Mouse (Mus musculus) thymus, postnatal 36 days (tissue): ENCODE data around the gene Atg9a.

Experiments used
- DNase-seq, 2 experiments: peaks; one replicate each; pipeline ENCODE4 v3.0.0; 2022; ENCODE audit warnings: mixed read lengths in 2 of 2

The Atg9a gene

DNA sequence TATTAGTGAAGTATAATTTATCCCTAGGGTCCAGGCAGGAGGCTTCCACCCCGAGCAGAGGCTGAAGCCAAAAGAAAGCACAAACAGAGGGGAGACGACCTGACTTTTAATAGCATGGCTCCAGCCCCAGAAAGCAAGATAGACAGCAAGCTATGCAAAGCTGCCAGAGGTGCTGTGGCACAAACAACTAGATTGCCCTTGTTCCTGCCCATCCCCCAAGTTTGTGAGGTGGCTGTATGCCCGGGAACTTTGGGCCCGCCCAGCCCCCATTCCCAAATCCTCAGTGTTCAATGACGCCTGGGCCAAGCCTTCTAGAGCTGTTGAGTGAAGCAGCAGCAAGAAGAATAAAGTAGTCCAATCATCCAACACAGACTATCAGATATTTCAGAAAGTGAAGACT lies 22.9 kb upstream of the Atg9a start:
- no peak for DNase-seq

DNA sequence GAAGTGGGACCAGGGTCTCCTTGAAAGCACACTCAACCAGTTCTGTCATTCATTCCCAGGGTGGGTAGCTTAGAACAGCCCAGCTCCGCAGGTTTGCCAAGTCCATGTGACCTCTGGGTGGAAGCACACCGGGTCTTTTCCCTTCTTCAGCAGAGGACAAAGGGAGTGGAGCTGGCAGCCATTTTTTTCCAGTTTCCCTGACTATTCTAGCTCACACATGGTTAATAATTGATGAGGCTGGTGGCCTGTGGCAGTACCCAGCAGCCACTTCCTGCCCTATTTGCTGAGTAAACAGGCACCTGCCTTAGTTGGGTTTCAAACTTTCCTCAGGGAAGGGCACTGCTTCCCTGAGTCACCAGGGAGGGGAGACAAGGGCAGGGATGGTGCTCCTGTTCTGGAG lies 22.4 kb upstream of the Atg9a start:
- DNase-seq: no peak

DNA sequence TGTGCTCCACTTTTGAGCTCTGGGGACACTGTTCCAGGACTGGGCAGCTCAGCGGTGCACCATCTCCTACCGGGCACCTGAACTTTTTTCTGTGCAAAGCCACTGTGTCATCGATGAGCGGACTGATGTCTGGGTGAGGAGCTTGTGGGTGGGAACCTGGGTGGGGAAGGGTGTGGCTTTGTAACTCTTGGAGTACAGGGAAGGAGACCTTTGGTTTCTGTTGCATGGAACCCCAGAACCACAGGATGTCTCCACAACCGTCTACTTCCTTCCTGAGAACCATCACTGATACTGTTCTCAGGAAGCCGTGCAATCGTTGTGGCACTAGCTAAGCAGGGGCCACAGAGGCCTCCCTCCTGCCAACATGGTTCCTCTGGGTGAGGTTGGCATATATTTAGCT lies 21.1 kb upstream of the Atg9a start:
- DNase-seq: no peak

DNA sequence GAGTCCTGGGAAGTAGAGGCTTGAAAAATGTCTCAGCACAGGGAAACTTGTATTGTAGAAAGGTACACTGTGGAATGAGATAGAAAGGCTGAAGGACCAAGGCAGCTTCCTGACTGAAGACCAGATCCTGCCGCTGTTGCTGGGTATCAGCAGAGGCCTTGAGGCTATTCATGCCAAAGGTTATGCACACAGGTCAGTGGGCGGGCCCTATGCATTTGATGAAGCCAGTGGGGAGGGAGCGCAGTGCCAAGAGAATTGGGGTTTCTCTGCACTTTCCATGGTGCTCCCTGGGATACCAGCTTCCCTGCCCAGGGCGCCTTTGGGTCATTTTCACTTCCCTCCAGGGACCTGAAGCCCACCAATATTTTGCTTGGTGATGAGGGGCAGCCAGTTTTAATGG lies 20.5 kb upstream of the Atg9a start:
- DNase-seq: no peak

DNA sequence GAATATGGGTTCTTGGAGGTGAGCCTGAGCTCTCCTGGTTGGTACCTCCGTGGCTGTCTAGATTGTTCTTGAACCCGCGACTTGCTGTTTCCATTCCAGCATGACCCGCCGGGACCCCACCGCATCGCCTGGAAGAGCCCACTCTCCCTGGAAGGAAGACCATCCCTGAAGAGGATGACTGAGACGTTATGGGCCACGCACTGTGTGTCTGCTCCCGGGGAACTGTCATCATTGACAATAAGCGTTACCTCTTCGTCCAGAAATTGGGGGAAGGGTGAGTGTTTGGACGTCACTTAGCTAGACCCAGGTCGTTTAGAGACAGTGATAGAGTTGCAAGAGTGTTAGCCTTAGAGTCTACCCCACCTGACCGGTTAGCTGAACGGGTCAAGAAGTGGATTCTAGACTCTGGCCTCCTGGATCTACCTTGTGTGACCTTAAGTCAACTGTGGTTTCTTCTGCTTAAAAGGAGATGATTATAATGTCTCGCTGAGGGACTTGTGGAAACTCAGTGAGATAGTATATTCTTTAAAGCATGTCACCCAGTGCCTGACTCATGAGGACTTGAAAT lies 19.2 kb upstream of the Atg9a start:
- DNase-seq: no peak

DNA sequence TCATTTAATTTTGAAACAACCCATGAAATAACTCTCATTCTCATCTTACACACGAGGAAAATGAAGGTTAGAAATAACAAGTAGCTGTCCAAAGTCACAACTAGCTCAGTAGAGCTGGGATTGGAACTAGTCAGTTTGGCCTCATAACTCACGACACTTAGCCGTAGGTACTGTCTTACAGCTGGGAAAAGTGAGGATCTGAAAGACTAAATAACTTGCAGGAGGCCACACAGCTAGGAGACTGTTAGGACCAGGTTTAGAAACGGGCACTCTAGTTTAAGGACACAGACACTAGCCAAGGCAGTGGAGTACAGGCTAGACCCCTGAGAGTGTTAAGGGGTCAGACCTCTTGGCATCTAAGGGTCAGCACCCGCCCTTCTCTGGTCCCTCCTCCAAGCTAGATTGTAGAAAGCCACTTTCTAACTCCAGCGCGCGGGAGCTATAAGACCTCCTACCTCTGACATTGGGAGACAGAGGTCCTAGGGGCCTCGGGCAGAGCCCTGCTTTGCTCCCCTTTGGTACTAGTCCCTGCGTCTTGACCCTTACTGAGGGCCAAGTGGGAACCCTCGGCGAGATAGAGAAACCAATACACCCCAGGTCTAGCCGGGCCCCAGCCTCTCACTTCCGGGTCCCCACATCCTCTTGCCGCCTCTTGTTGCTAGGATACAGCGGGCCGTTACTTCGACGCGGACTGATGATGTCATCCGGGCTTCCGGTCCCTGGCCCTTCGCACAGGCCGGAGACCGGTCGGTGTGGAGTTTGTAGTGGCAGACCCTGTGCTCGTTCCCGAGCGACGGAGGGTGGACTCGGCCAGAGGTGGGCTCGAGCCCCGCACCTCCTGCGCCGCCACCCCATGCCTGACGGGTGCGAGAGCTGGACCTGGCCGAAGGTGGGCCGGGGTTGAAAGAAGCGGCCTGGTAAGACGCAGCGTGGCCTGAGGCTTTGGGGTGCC lies 18.4 kb upstream of the Atg9a start, which contains the start of the genes Glb1l and Stk16:
TSS of gene Glb1l (minus strand) at position 678 of the 952 bp plus-strand sequence.
TSS of gene Stk16 (plus strand) at position 703 of the 952 bp plus-strand sequence.
- peak; percentile 94 for DNase-seq

DNA sequence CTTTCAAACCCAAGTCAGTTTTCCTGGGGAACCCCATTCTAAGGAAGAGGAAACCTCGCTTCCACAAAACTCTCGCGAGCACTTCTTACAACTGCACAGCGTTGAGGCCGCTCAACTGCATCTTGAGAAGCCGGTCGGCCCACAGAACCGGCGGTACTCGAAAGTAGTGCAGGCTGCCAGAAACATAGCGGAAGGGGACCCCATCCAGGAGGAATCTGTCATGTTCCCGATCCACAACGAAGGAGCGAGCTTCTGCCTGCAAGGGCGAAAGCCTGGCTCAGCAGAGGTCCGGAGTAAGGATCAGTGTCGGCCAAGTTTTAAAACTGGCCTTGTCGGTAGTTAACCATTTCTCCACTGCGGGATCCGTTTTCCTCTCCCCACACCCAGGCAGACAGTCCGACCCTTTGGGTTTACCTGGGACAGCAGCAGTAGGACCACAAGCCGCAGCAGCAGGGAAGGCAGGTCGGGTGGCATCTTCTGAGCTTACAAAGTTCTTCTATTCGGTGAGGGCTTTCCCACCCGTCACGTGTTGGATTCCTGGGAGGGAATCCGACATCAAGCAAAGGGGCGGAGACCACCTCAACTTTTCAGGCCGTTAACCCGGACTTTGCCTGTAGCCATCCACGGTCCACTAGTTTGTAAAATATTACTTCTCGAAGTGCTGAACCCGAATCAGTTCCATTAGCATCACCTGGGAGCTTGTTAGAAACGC lies 17.1 kb upstream of the Atg9a start:
- peak; percentile 25 to 38 for DNase-seq

DNA sequence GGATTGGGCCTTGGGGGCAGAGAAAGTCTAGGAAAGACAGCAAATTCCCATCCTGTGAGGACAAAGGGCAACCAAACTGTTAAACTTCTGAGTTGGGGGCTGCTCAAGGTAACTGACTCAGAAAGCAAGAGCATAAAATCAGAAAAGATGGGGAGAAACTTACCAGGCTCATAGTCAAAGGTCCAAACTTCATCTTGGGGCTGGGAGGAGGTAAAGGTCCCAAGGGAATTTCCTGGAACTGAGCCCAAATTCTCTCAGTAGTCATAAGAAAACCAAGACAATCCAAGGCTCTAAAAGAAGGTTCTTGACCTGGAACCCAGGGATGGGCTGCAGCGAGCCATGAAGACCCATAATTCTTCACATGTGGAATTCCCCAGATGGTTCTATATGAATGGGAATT lies 9.2 kb upstream of the Atg9a start:
- no peak for DNase-seq

DNA sequence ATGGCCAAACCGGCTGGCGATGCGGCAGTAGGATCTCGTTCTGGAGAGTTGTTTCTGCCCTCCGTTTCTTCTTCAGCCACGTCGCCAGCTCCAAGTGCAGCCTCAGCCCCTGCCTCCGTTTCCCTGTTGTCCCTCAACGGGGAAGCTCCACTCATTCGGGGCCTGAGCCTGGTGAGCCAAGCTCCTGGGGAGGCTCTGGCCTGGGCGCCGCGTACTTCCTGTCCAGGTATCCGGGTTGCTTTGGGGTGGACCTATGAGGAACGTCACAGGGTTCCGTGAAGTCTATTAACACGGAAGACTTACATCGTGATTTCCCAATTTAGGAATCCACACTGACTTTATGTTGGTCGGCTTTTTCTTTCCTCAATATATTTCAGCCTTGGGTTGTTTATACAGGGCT lies 456 bp upstream of the Atg9a start:
- DNase-seq: peak in 1 of 2 experiments; percentile 42

DNA sequence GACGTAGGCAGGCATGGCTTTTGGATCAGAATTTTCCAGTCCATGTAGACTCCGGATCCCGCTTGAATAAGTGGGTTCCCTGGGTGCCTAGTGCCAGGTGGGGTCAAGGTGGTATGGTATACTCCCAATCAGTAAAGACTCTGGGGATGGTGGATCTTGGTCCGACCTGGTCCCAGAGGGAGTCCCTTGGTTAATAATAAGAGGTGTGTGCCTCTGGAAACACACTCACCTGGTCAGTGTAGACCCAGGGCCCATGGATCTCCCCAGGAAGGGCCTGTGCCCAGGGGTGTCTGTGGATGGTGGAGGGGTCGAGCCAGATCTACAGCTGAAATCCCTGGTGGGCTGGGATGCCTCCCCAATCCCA lies 756 bp downstream of the Atg9a start:
- DNase-seq: no peak

DNA sequence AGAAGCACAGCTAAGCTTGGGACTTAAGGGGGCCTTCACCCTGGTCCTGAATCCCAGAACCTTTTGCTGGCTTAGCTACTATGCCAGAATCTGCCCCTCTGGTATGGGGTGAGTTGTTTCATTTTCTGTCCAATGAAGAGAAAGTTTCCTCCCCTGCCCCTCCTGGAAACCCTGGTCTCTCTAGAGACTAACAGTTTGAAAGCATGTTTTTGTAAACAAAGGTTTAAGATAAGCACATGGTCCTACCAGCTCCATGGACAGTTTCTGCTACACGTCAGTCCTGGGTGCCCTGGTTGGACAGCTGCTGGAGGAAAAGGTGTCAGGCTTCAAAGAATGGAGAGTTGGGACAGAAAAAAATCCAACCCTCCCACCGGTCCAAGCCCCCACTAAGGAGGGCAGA lies 1.4 kb downstream of the Atg9a start:
- no peak for DNase-seq

DNA sequence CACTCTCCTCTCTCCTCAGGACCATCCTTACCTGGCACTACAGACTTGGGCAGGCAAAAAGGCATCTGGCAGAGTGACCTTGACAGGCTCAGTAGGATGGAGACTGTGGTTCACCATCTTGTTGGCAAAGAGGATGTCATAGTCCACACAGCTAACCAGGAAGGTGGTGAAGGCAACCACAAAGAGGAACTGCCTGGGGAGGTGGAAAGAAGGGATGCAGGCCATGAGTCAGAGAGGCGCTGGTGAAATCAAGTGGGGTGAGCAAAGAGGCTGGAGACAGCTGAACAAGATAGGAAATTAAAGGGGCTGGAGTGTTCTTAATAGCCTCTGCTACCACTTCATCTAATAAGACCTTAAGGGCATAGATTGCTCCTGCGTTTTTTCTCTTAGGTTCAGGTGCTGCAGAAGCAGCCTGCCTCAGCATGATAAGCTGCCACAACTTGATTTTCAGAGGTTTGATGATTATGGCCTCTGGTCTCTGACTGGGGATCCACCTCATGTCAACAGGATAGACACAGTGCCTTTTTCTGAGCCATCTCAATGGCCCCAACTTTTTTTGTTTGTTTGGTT lies 4.0 kb downstream of the Atg9a start:
- DNase-seq: no peak

DNA sequence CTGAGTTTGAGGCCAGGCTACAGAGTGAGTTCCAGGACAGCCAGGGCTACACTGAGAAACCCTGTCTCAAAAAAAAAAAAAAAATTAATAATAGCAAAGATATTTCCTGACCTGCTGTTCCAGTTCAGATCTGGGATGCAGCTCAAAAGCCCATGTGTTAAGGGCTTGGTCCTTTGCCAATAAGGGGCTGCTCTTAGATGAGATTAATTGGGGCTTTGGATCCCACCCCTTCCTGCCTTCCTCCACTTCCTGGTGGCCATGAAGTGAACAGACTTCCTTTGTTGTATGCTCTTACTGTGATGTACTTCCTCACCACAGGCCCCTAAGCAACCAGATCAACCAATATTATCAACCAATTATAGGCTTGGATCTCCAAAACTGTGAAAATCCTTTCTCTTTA lies 4.9 kb downstream of the Atg9a start:
- no peak for DNase-seq

DNA sequence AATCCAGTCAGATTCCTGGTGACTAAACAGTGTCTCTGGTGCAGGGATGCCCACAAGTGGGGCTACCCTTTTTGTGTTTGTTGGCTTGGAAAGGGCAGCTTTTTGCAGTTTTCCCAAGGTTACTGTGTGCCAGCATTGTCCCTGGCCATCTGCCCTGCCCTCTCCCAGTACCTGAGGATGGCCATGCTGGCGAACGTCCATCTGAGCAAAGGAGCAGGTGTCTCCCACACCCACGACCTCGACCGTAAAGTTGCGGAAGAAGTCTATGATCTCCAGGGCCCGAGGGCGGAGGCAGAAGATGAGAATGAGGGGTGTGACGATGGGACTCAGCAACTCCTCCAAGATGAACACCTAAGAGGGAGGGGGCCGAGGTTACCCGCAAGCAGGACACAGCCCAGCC lies 6.5 kb downstream of the Atg9a start:
- DNase-seq: no peak

DNA sequence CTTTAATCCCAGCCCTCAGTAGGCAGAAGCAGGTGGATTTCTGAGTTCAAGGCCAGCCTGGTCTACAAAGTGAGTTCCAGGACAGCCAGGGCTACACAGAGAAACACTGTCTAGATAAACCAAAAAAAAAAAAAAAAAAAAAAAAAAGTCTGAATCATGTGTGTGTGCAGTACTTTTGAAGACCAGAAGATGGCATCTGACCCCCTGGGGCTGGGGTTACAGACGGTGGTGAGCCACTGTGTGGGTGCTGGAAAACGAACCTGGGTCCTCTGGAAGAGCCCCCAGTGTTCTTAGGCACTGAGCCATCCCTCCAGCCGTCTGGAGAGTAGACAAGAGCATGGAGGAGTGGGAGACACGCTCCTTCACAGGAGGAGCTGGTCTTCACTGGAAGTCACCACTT lies 9.8 kb downstream of the Atg9a start:
- DNase-seq: peak in 1 of 2 experiments; percentile 11

DNA sequence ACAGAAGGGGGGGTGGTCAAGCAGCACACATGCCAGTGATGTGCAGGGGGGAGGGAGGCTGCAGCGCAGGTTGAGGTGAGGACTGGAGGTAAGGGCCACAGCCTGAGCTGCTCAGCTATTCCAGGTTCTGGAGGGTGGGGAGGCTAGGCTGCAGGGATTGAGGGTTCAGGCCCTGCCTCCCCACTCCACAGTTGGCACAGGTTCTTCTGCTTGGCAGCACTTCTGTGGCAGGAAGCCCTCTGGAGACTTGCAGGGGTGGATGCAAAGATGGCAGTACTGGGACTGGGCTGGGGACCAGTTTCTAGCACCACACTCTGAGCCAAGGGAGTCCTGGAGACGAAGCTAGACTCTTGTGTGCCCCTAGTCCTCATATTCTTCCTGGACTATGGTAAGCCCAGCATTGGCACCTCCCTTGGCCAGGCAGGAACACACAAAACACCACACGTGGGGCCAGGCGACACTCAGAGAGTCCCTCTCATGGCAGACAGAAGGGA lies 10.6 kb downstream of the Atg9a start:
- DNase-seq: no peak

DNA sequence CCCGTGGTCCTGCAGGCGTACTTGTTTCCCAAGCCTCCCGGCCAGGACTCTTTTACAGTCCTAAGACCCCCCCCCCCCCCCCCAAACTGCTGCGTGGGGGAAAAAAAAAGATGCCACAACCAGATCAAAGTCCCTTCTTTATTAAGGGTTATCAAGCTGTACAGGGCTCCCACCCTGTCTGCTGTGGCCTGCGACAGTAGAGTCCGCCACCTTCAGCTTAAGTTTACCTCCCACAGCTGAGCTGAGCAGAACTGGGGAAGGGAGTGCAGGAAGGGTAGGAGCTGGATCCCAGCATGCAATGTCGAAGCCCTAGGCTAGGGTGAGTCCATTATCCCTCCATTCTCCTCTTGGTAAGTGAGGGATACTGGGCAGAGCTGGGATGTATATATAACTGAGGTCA lies 11.3 kb downstream of the Atg9a start:
- no peak for DNase-seq

DNA sequence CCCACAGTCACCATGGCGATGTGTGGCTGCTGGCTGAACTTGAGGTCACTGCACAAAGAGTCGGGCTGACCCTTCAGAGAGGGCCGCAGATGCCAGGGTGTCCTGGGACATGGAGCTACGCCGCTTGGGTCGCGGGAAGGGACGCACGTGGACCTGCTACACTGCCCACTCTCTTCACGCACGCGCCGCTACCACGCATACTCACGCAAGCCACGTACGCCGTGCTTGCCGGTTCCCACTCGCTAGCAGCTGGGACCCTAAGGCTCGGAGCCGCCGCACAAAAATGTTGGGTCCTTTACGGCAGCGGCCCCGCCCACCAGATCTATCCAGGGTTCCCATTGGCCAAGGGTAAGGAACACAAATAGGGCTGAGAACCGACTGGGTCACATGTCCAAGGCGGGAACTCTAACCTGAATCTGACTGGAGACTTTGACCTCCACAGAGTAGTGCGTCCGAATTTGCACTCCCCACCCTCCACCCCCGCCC lies 11.8 kb downstream of the Atg9a start, which contains the start of gene Abcb6:
TSS of gene Abcb6 (minus strand) at position 288 of the 486 bp plus-strand sequence.
- peak; percentile 78 to 87 for DNase-seq

DNA sequence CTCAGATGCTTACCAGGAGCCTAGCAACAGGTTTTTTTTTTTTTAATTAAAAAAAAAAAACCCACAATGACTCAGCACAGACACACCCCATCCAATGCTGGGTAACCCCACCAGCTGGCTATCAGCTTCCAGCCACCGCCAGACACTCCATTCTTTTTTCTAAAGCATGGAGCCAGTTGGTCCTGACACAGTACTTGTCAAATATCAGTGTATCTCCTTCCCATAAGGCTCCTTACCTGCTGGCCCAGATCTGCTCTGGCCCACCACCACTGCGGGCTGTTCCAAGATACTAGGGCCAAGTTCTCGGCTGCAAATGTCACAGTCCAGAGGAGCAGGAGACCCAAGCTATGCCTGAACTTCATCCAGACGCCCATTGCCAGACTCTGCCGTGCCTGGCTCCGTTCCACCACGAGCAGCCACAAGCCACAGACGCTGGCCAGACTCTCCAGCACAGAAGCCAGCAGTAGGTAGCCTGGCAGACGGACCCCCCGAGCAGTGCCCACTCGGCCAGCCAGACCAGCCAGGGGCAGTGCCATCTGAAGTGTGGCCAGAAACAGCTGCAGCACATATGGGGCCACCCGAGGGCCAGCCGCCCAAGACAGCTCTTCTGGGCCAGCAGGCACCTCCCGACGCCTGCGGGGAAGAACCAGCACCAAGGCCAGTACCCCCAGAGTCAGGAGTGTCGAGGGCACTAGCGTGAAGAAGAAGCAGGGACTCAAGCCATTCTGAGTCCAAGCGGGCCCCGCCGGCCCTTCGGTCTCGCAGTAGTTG lies 12.5 kb downstream of the Atg9a start:
- DNase-seq: peak in 1 of 2 experiments; percentile 16

DNA sequence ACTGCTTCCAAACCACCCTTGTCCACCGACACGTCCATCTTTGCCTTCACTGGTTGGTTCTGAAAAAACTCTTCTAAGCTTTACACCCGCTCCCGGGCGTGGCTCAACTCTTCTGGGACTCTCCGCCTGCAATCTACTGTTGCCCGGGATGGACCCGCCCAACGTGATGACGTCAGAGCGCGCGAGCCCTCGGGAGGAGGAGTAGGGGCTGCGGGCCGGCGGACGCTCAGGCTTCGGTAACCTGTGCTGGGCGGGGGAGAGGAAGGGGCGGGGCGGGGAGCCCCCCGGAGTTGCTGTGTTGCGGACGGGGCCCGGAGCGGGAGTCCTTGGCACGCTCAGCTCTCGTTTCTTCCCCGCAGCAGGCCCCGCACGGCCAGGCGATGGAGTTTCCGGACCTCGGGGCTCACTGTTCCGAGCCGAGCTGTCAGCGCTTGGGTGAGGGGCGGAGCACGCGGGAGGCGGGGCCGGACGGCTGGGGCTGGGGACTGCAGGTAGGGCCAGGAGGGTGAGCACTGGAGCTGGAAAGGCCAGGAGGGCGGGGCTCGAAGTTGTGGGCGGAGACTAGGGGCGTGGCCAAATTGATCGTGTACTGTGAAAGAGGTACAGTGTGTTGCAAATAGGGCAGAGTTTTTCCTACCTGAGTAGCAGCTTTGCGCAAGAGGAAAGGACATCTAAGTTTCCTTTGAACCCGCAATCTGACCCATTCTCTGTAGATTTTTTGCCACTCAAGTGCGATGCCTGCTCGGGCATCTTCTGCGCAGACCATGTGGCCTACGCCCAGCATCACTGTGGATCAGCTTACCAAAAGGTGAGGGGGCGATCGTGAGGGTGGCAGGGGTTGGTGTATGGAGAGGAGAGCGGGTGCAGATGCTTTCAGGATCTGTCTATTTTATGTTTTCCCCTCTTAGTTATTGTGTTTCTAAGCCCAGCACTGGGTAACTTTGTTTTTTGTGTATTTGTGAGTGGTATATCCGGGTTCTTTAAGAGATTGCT lies 23.2 kb downstream of the Atg9a start, which contains the start of gene Zfand2b:
TSS of gene Zfand2b (plus strand) at position 175 of the 993 bp plus-strand sequence.
- peak; percentile 98 to 99 for DNase-seq

DNA sequence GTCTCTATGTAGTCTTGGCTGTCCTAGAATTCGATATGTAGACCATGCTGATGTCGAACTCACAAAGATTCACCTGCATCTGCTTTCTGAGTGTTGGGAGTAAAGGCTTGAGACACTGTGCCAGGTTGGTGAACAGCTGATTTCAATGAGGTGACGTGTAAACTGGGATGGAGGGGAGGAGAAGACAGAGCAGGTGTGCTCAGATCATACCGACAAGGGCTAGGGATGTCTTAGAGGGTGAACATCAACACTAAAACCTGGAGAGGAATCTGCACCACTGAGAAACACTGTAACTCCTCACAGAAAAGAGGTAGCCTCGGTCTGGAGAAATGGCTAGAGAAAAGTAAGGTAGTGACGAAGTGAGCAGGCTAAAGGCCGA lies 23.9 kb downstream of the Atg9a start:
- no peak for DNase-seq
